Mouse (Mus musculus) liver (tissue): ENCODE measurements around the gene Slit1.

ENCODE experiments used
- DNase-seq: peaks from one replicate; pipeline ENCODE4 v3.0.0-alpha.2; 2020; ENCODE audit warnings: mixed read lengths

Slit1 gene

GRCm38 (mm10) chr19:41723337-41723736 is 20.1 kb downstream of the Slit1 start:
- no peak for DNase-seq

GRCm38 (mm10) chr19:41719436-41719835 is 24.0 kb downstream of the Slit1 start:
- DNase-seq, result no peak

- no peak for DNase-seq
Measured at GRCm38 (mm10) chr19:41716233-41717218, 26.9 kb downstream of the Slit1 start.

GRCm38 (mm10) chr19:41714431-41714917 is 29.0 kb downstream of the Slit1 start:
- no peak for DNase-seq

GRCm38 (mm10) chr19:41712829-41713228 is 30.6 kb downstream of the Slit1 start:
- no peak for DNase-seq

- DNase-seq, result no peak
Measured at GRCm38 (mm10) chr19:41711665-41712064, 31.8 kb downstream of the Slit1 start.

GRCm38 (mm10) chr19:41709497-41710165 is 33.8 kb downstream of the Slit1 start:
- DNase-seq, result no peak

GRCm38 (mm10) chr19:41707850-41708249 is 35.6 kb downstream of the Slit1 start:
- no peak for DNase-seq

- DNase-seq, result no peak
Measured at GRCm38 (mm10) chr19:41706094-41706828, 37.2 kb downstream of the Slit1 start.

- DNase-seq, result no peak
Measured at GRCm38 (mm10) chr19:41705416-41705815, 38.0 kb downstream of the Slit1 start.

- DNase-seq, result no peak
Measured at GRCm38 (mm10) chr19:41702638-41703037, 40.8 kb downstream of the Slit1 start.

- DNase-seq, result no peak
Measured at GRCm38 (mm10) chr19:41698857-41699424, 44.5 kb downstream of the Slit1 start.

GRCm38 (mm10) chr19:41697807-41698515 is 45.5 kb downstream of the Slit1 start:
- no peak for DNase-seq

- DNase-seq, result no peak
Measured at GRCm38 (mm10) chr19:41697111-41697806, 46.2 kb downstream of the Slit1 start.

- DNase-seq, result no peak
Measured at GRCm38 (mm10) chr19:41696443-41696842, 47.0 kb downstream of the Slit1 start.

- no peak for DNase-seq
Measured at GRCm38 (mm10) chr19:41695046-41695445, 48.4 kb downstream of the Slit1 start.

GRCm38 (mm10) chr19:41694610-41695009 is 48.9 kb downstream of the Slit1 start:
- DNase-seq, result no peak

GRCm38 (mm10) chr19:41693727-41694126 is 49.7 kb downstream of the Slit1 start:
- DNase-seq, result no peak

GRCm38 (mm10) chr19:41690064-41690463 is 53.4 kb downstream of the Slit1 start:
- DNase-seq, result no peak

GRCm38 (mm10) chr19:41688251-41688650 is 55.2 kb downstream of the Slit1 start:
- no peak for DNase-seq

- DNase-seq, result no peak
Measured at GRCm38 (mm10) chr19:41687836-41688235, 55.6 kb downstream of the Slit1 start.
